Mouse (Mus musculus): ENCODE results near the gene Myg1. TPM values are rescaled to one million over a fixed set of nuclear protein-coding genes. Genes with fewer than 3 reads are reported as not detected.

Myg1 gene
- polyA plus RNA-seq, 1 experiment: 97.0 TPM

GRCm38 (mm10) chr15:102355134-102355870 lies 23.8 kb downstream of the Myg1 start:
- TF ChIP-seq E2F4 (IDR thresholded peaks at IDR 0.05; ENCODE audit: insufficient read depth): no peak
- peak in 1 of 3 experiments; percentile 1 for TF ChIP-seq MYOG (IDR thresholded peaks at IDR 0.05; ENCODE audit: control insufficient read depth in 1 of 3, insufficient read depth in 1 of 3, insufficient read length in 2 of 3, low read depth in 2 of 3)
- no peaks in the 10 kb centered on the region for H3K79me2 ChIP-seq (ENCODE audit: control insufficient read depth, insufficient read depth)
- no peaks in the 10 kb centered on the region for H3K36me3 ChIP-seq (ENCODE audit: control insufficient read depth, insufficient read depth)
- H3ac ChIP-seq (ENCODE audit: control insufficient read depth, insufficient read length): no peak overlapping the region
- peak overlapping the region; percentile 68 for H3K4me2 ChIP-seq (ENCODE audit: low read depth)
- H3K27me3 ChIP-seq (ENCODE audit: control insufficient read depth, insufficient read depth, insufficient read length): no peaks in the 10 kb centered on the region
- H3K4me3 ChIP-seq: peak overlapping the region; percentile 9

GRCm38 (mm10) chr15:102355871-102356441 lies 24.4 kb downstream of the Myg1 start:
- Histone ChIP-seq H3K4me2 (ENCODE audit: low read depth) (peak overlapping the region; percentile 68), H3K79me2 (ENCODE audit: control insufficient read depth, insufficient read depth) (no peaks in the 10 kb centered on the region), H3K27me3 (ENCODE audit: control insufficient read depth, insufficient read depth, insufficient read length) (no peaks in the 10 kb centered on the region), H3K4me3 (peak overlapping the region; percentile 9), H3ac (ENCODE audit: control insufficient read depth, insufficient read length) (no peak overlapping the region), H3K36me3 (ENCODE audit: control insufficient read depth, insufficient read depth) (no peaks in the 10 kb centered on the region)
- TF ChIP-seq MAX (IDR thresholded peaks at IDR 0.05; ENCODE audit: low read depth): no peak
- no peak for TF ChIP-seq REST (IDR thresholded peaks at IDR 0.05; ENCODE audit: insufficient read depth, insufficient read length)
- TF ChIP-seq POLR2A (IDR thresholded peaks at IDR 0.05; ENCODE audit: insufficient read length, low read depth): no peak
- no peak for TF ChIP-seq SRF (IDR thresholded peaks at IDR 0.05; ENCODE audit: control insufficient read depth, insufficient read length, low read depth)
- TF ChIP-seq MYOD1 (IDR thresholded peaks at IDR 0.05; ENCODE audit: control insufficient read depth in 1 of 3, insufficient read length in 2 of 3, low read depth in 2 of 3): no peak
- no peak for TF ChIP-seq USF1 (IDR thresholded peaks at IDR 0.05; ENCODE audit: low read depth)
- no peak for TF ChIP-seq MYOG (IDR thresholded peaks at IDR 0.05; ENCODE audit: control insufficient read depth in 1 of 3, insufficient read depth in 1 of 3, insufficient read length in 2 of 3, low read depth in 2 of 3)
- TF ChIP-seq POLR2AphosphoS2 (IDR thresholded peaks at IDR 0.05; ENCODE audit: insufficient read length, low read depth): no peak
- no peak for TF ChIP-seq CEBPB (IDR thresholded peaks at IDR 0.05; ENCODE audit: insufficient read depth, poor library complexity, severe bottlenecking)
- TF ChIP-seq E2F4 (IDR thresholded peaks at IDR 0.05; ENCODE audit: insufficient read depth): no peak
- TF ChIP-seq TCF12 (IDR thresholded peaks at IDR 0.05; ENCODE audit: insufficient read depth, poor library complexity, severe bottlenecking): no peak
- no peak for TF ChIP-seq TCF3 (IDR thresholded peaks at IDR 0.05; ENCODE audit: insufficient read length, low read depth)

- no peak overlapping the region for H3K4me2 ChIP-seq (ENCODE audit: low read depth)
- no peaks in the 10 kb centered on the region for H3K36me3 ChIP-seq (ENCODE audit: control insufficient read depth, insufficient read depth)
- no peaks in the 10 kb centered on the region for H3K27me3 ChIP-seq (ENCODE audit: control insufficient read depth, insufficient read depth, insufficient read length)
- no peak for TF ChIP-seq POLR2AphosphoS2 (IDR thresholded peaks at IDR 0.05; ENCODE audit: insufficient read length, low read depth)
- TF ChIP-seq SRF (IDR thresholded peaks at IDR 0.05; ENCODE audit: control insufficient read depth, insufficient read length, low read depth): no peak
- no peak for TF ChIP-seq REST (IDR thresholded peaks at IDR 0.05; ENCODE audit: insufficient read depth, insufficient read length)
- no peak for TF ChIP-seq CEBPB (IDR thresholded peaks at IDR 0.05; ENCODE audit: insufficient read depth, poor library complexity, severe bottlenecking)
- no peak for TF ChIP-seq E2F4 (IDR thresholded peaks at IDR 0.05; ENCODE audit: insufficient read depth)
- no peak for TF ChIP-seq TCF3 (IDR thresholded peaks at IDR 0.05; ENCODE audit: insufficient read length, low read depth)
- no peak for TF ChIP-seq MYOD1 (IDR thresholded peaks at IDR 0.05; ENCODE audit: control insufficient read depth in 1 of 3, insufficient read length in 2 of 3, low read depth in 2 of 3)
- no peak for TF ChIP-seq MYOG (IDR thresholded peaks at IDR 0.05; ENCODE audit: control insufficient read depth in 1 of 3, insufficient read depth in 1 of 3, insufficient read length in 2 of 3, low read depth in 2 of 3)
- TF ChIP-seq USF1 (IDR thresholded peaks at IDR 0.05; ENCODE audit: low read depth): no peak
- no peak for TF ChIP-seq POLR2A (IDR thresholded peaks at IDR 0.05; ENCODE audit: insufficient read length, low read depth)
- no peak for TF ChIP-seq TCF12 (IDR thresholded peaks at IDR 0.05; ENCODE audit: insufficient read depth, poor library complexity, severe bottlenecking)
- TF ChIP-seq MAX (IDR thresholded peaks at IDR 0.05; ENCODE audit: low read depth): no peak
- no peaks in the 10 kb centered on the region for H3K79me2 ChIP-seq (ENCODE audit: control insufficient read depth, insufficient read depth)
- no peak overlapping the region for H3ac ChIP-seq (ENCODE audit: control insufficient read depth, insufficient read length)
- H3K4me3 ChIP-seq: no peak overlapping the region
These were observed 25.2 kb downstream of the Myg1 start for GRCm38 (mm10) chr15:102356501-102357325.

GRCm38 (mm10) chr15:102358126-102358525 lies 26.6 kb downstream of the Myg1 start:
- H3ac ChIP-seq (ENCODE audit: control insufficient read depth, insufficient read length): no peak overlapping the region
- H3K79me2 ChIP-seq (ENCODE audit: control insufficient read depth, insufficient read depth): no peaks in the 10 kb centered on the region
- no peak overlapping the region for H3K4me3 ChIP-seq
- TF ChIP-seq SRF (IDR thresholded peaks at IDR 0.05; ENCODE audit: control insufficient read depth, insufficient read length, low read depth) (no peak), MYOD1 (IDR thresholded peaks at IDR 0.05; ENCODE audit: control insufficient read depth in 1 of 3, insufficient read length in 2 of 3, low read depth in 2 of 3) (no peak), TCF3 (IDR thresholded peaks at IDR 0.05; ENCODE audit: insufficient read length, low read depth) (no peak), POLR2A (IDR thresholded peaks at IDR 0.05; ENCODE audit: insufficient read length, low read depth) (no peak), TCF12 (IDR thresholded peaks at IDR 0.05; ENCODE audit: insufficient read depth, poor library complexity, severe bottlenecking) (no peak), REST (IDR thresholded peaks at IDR 0.05; ENCODE audit: insufficient read depth, insufficient read length) (no peak), USF1 (IDR thresholded peaks at IDR 0.05; ENCODE audit: low read depth) (no peak), MAX (IDR thresholded peaks at IDR 0.05; ENCODE audit: low read depth) (no peak), MYOG (IDR thresholded peaks at IDR 0.05; ENCODE audit: control insufficient read depth in 1 of 3, insufficient read depth in 1 of 3, insufficient read length in 2 of 3, low read depth in 2 of 3) (no peak), POLR2AphosphoS2 (IDR thresholded peaks at IDR 0.05; ENCODE audit: insufficient read length, low read depth) (no peak), CEBPB (IDR thresholded peaks at IDR 0.05; ENCODE audit: insufficient read depth, poor library complexity, severe bottlenecking) (no peak)
- H3K4me2 ChIP-seq (ENCODE audit: low read depth): no peak overlapping the region
- H3K27me3 ChIP-seq (ENCODE audit: control insufficient read depth, insufficient read depth, insufficient read length): no peaks in the 10 kb centered on the region
- no peaks in the 10 kb centered on the region for H3K36me3 ChIP-seq (ENCODE audit: control insufficient read depth, insufficient read depth)

All from myocyte (in vitro differentiated cells).